Comparison of ENCODE assay signal across 8 mouse cellular contexts in genomic region chr17:37046312-37047112, GRCm38 (mm10). TPM values are rescaled to one million over a fixed set of nuclear protein-coding genes. Genes with fewer than 3 reads are reported as not detected.
DNase-seq lines count a peak whose midpoint lies in the region; ATAC-seq and TF ChIP-seq lines count a peak whose summit lies in the region.

No protein-coding gene starts in this region.

- H3K4me2 ChIP-seq in heart, embryonic 11.5 days: peak overlapping the region; percentile 98
- peak overlapping the region; percentile 90 for H3K4me2 ChIP-seq in kidney, embryonic 14.5 days (replicated peaks; ENCODE audit: low read depth, low read length)
- peak overlapping the region; percentile 85 for H3K4me2 ChIP-seq in liver, embryonic 12.5 days
- peak overlapping the region; percentile 57 for H3K4me2 ChIP-seq in myocyte (ENCODE audit: low read depth)

- H3K27me3 ChIP-seq in heart, embryonic 11.5 days (ENCODE audit: control insufficient read depth, insufficient read depth, low read length): peaks cover 15% of the 10 kb centered on the region
- no peaks in the 10 kb centered on the region; the same call in 1 of the 2 replicates for H3K27me3 ChIP-seq in kidney, embryonic 14.5 days (ENCODE audit: control insufficient read depth, insufficient read depth, low read length)
- peaks cover 89% of the 10 kb centered on the region for H3K27me3 ChIP-seq in liver, embryonic 12.5 days (replicated peaks)
- no peaks in the 10 kb centered on the region for H3K27me3 ChIP-seq in myocyte (ENCODE audit: control insufficient read depth, insufficient read depth, insufficient read length)

- H3K79me2 ChIP-seq in myocyte (ENCODE audit: control insufficient read depth, insufficient read depth): no peaks in the 10 kb centered on the region

- no peaks in the 10 kb centered on the region for H3K36me3 ChIP-seq in heart, embryonic 11.5 days (ENCODE audit: control insufficient read depth, insufficient read depth, low read length)
- no peaks in the 10 kb centered on the region for H3K36me3 ChIP-seq in kidney, embryonic 14.5 days (ENCODE audit: control insufficient read depth, insufficient read depth, low read length)
- no peaks in the 10 kb centered on the region for H3K36me3 ChIP-seq in liver, embryonic 12.5 days
- H3K36me3 ChIP-seq in myocyte (ENCODE audit: control insufficient read depth, insufficient read depth): no peaks in the 10 kb centered on the region

- WGBS in heart, embryonic 11.5 days (ENCODE audit: insufficient replicate concordance): under 1% methylated on average over 33 of the region's 58 CpGs
- WGBS in kidney, embryonic 14.5 days: 3% methylated on average over 29 of the region's 58 CpGs
- WGBS in liver, embryonic 12.5 days (ENCODE audit: insufficient replicate concordance): 1% methylated on average over 32 of the region's 58 CpGs

- H3K27ac ChIP-seq in heart, embryonic 11.5 days (ENCODE audit: low read depth, low read length): peak overlapping the region; percentile 73
- H3K27ac ChIP-seq in kidney, embryonic 14.5 days (ENCODE audit: low read depth, low read length): peak overlapping the region; percentile 26; the same call in 1 of the 2 replicates
- no peak overlapping the region for H3K27ac ChIP-seq in liver, embryonic 12.5 days

- peak; percentile 73 for ATAC-seq in heart, embryonic 11.5 days (replicated peaks; ENCODE audit: insufficient number of reproducible peaks, low FRiP score, low TSS enrichment)
- peak; percentile 77 for ATAC-seq in kidney, embryonic 14.5 days (ENCODE audit: low FRiP score, low TSS enrichment)
- ATAC-seq in liver, embryonic 12.5 days: peak; percentile 58

- H3K4me1 ChIP-seq in heart, embryonic 11.5 days (ENCODE audit: control insufficient read depth, insufficient read depth, low read length): peaks cover 15% of the 10 kb centered on the region
- peaks cover 18% of the 10 kb centered on the region for H3K4me1 ChIP-seq in kidney, embryonic 14.5 days (ENCODE audit: control insufficient read depth, insufficient read depth, low read length)
- H3K4me1 ChIP-seq in liver, embryonic 12.5 days: peaks cover 34% of the 10 kb centered on the region

- H3ac ChIP-seq in myocyte (ENCODE audit: control insufficient read depth, insufficient read length): peak overlapping the region; percentile 67

- peak; percentile 83 for DNase-seq in A20 (ENCODE audit: low read depth, low spot score)
- DNase-seq in T-cell, adult 2 months (ENCODE audit: low spot score): peak; percentile 60
- peak; percentile 40 for DNase-seq in embryo, embryonic 11.5 days (ENCODE audit: low read depth, low spot score)
- peak; percentile 79 for DNase-seq in thymus, postnatal 14 days

- H3K4me3 ChIP-seq in heart, embryonic 11.5 days (ENCODE audit: low read depth, low read length): peak overlapping the region; percentile 85
- H3K4me3 ChIP-seq in kidney, embryonic 14.5 days (ENCODE audit: low read length): peak overlapping the region; percentile 77
- peak overlapping the region; percentile 61 for H3K4me3 ChIP-seq in liver, embryonic 12.5 days
- H3K4me3 ChIP-seq in myocyte: peak overlapping the region; percentile 47

- no peaks in the 10 kb centered on the region for H3K9me3 ChIP-seq in heart, embryonic 11.5 days (replicated peaks; ENCODE audit: control insufficient read depth, low read length)
- no peaks in the 10 kb centered on the region for H3K9me3 ChIP-seq in kidney, embryonic 14.5 days (ENCODE audit: control insufficient read depth, low read length)
- H3K9me3 ChIP-seq in liver, embryonic 12.5 days (replicated peaks): no peaks in the 10 kb centered on the region

- TF ChIP-seq POLR2A in myocyte (IDR thresholded peaks at IDR 0.05; ENCODE audit: insufficient read length, low read depth): peak; percentile 38

- peak overlapping the region; percentile 87 for H3K9ac ChIP-seq in heart, embryonic 11.5 days (ENCODE audit: low read depth, low read length)
- H3K9ac ChIP-seq in kidney, embryonic 14.5 days (ENCODE audit: low read depth, low read length): peak overlapping the region; percentile 90
- H3K9ac ChIP-seq in liver, embryonic 12.5 days: peak overlapping the region; percentile 60

TF ChIP-seq in myocyte, 11 proteins besides CTCF, POLR2A, EP300 and RAD21:
- TF ChIP-seq E2F4 (IDR thresholded peaks at IDR 0.05; ENCODE audit: insufficient read depth) (no peak), MAX (IDR thresholded peaks at IDR 0.05; ENCODE audit: low read depth) (no peak), MYOD1 (IDR thresholded peaks at IDR 0.05; ENCODE audit: control insufficient read depth in 1 of 3, insufficient read length in 2 of 3, low read depth in 2 of 3) (no peak), MYOG (IDR thresholded peaks at IDR 0.05; ENCODE audit: control insufficient read depth in 1 of 3, insufficient read depth in 1 of 3, insufficient read length in 2 of 3, low read depth in 2 of 3) (no peak), TCF12 (IDR thresholded peaks at IDR 0.05; ENCODE audit: insufficient read depth, poor library complexity, severe bottlenecking) (no peak), CEBPB (IDR thresholded peaks at IDR 0.05; ENCODE audit: insufficient read depth, poor library complexity, severe bottlenecking) (no peak), USF1 (IDR thresholded peaks at IDR 0.05; ENCODE audit: low read depth) (no peak), TCF3 (IDR thresholded peaks at IDR 0.05; ENCODE audit: insufficient read length, low read depth) (no peak), POLR2AphosphoS2 (IDR thresholded peaks at IDR 0.05; ENCODE audit: insufficient read length, low read depth) (no peak), SRF (IDR thresholded peaks at IDR 0.05; ENCODE audit: control insufficient read depth, insufficient read length, low read depth) (no peak)

RNA-seq across cellular contexts. Expression of gene Gabbr1, which starts 0.7 kb away (rescaled TPM):
- 4.4 and 6.0 TPM in 2 replicates for polyA plus RNA-seq in heart, embryonic 11.5 days (2014; fragmentation: Nextera tagmentation; extraction: Ambion mirVana)
- 8.1 and 11.6 TPM in 2 replicates for polyA plus RNA-seq in kidney, embryonic 14.5 days (2014; fragmentation: Nextera tagmentation; extraction: Ambion mirVana)
- 1.1 and 1.6 TPM in 2 replicates for polyA plus RNA-seq in liver, embryonic 12.5 days (2016; fragmentation: Nextera tagmentation; extraction: Ambion mirVana)
- polyA plus RNA-seq in myocyte (2012; fragmentation: generic; extraction: Trizol): 15.9 TPM

RNA-seq across cellular contexts. Expression of gene Mog, which starts 23.3 kb away (rescaled TPM):
- polyA plus RNA-seq in heart, embryonic 11.5 days (2014; fragmentation: Nextera tagmentation; extraction: Ambion mirVana): 0.25 TPM in 1 of 2 replicates, not detected in the other
- polyA plus RNA-seq in kidney, embryonic 14.5 days (2014; fragmentation: Nextera tagmentation; extraction: Ambion mirVana): 0.12 and 0.14 TPM in 2 replicates
- polyA plus RNA-seq in liver, embryonic 12.5 days (2016; fragmentation: Nextera tagmentation; extraction: Ambion mirVana): not detected in 2 replicates
- polyA plus RNA-seq in myocyte (2012; fragmentation: generic; extraction: Trizol): 0.04 TPM

RNA-seq across cellular contexts. Expression of gene Olfr90, which starts 41.8 kb away (rescaled TPM):
- not detected in 2 replicates for polyA plus RNA-seq in heart, embryonic 11.5 days (2014; fragmentation: Nextera tagmentation; extraction: Ambion mirVana)
- polyA plus RNA-seq in kidney, embryonic 14.5 days (2014; fragmentation: Nextera tagmentation; extraction: Ambion mirVana): not detected in 2 replicates
- not detected in 2 replicates for polyA plus RNA-seq in liver, embryonic 12.5 days (2016; fragmentation: Nextera tagmentation; extraction: Ambion mirVana)
- polyA plus RNA-seq in myocyte (2012; fragmentation: generic; extraction: Trizol): not detected

RNA-seq across cellular contexts. Expression of gene Zfp57, which starts 45.5 kb away (rescaled TPM):
- polyA plus RNA-seq in heart, embryonic 11.5 days (2014; fragmentation: Nextera tagmentation; extraction: Ambion mirVana): 66.7 and 70.1 TPM in 2 replicates
- polyA plus RNA-seq in kidney, embryonic 14.5 days (2014; fragmentation: Nextera tagmentation; extraction: Ambion mirVana): 44.6 and 67.5 TPM in 2 replicates
- 11.2 and 11.8 TPM in 2 replicates for polyA plus RNA-seq in liver, embryonic 12.5 days (2016; fragmentation: Nextera tagmentation; extraction: Ambion mirVana)
- polyA plus RNA-seq in myocyte (2012; fragmentation: generic; extraction: Trizol): 14.2 TPM

RNA-seq across cellular contexts. Expression of gene Olfr91, which starts 51.6 kb away (rescaled TPM):
- polyA plus RNA-seq in heart, embryonic 11.5 days (2014; fragmentation: Nextera tagmentation; extraction: Ambion mirVana): not detected in 2 replicates
- not detected in 2 replicates for polyA plus RNA-seq in kidney, embryonic 14.5 days (2014; fragmentation: Nextera tagmentation; extraction: Ambion mirVana)
- polyA plus RNA-seq in liver, embryonic 12.5 days (2016; fragmentation: Nextera tagmentation; extraction: Ambion mirVana): not detected in 2 replicates
- polyA plus RNA-seq in myocyte (2012; fragmentation: generic; extraction: Trizol): not detected
